Mouse (Mus musculus) testis, postnatal 10 days (tissue): ENCODE measurements around the gene Hoxd3.

Experiments used
- DNase-seq: peaks from one replicate; pipeline ENCODE4 v3.0.0; 2021; ENCODE audit warnings: low spot score

Gene Hoxd3

DNA sequence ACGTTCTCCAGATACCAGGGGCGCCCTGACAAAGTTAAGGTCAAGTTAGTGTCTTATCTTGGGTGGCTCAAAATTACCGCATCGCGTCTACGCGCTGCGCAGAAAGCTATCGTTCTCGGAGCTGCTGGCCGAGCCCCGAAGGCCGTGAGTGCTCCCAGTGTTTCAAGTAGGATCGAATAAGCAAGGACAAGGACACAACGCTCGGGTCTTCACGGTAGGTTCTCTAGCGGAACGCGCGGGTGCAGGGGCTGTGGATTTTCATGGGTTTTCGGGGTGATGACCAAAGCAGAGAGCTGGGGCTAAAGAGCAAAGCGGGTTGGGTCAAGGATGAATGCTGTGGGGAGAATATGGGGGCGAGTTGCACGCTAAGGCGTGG lies 32.1 kb upstream of the Hoxd3 start:
- DNase-seq = no peak

DNA sequence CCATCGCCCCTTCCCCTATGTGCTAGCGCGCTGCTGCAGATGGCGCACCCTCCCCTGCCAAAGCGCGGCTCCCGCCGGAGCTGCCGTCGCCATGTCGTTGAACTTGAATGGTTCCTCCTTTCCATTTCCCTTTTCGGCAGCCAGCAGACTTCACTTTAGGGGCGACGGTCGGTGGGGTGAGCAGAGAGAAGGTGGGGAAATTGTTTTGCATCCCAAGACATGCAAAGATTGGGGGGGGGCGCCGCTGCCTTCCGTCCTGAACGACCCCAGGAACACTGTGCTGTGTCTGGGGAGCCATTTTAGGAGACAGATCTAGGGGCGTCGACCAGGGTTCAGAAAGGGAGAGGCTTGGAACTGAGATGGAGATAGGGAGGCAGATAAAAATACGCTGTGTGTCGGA lies 31.7 kb upstream of the Hoxd3 start:
- no peak for DNase-seq

DNA sequence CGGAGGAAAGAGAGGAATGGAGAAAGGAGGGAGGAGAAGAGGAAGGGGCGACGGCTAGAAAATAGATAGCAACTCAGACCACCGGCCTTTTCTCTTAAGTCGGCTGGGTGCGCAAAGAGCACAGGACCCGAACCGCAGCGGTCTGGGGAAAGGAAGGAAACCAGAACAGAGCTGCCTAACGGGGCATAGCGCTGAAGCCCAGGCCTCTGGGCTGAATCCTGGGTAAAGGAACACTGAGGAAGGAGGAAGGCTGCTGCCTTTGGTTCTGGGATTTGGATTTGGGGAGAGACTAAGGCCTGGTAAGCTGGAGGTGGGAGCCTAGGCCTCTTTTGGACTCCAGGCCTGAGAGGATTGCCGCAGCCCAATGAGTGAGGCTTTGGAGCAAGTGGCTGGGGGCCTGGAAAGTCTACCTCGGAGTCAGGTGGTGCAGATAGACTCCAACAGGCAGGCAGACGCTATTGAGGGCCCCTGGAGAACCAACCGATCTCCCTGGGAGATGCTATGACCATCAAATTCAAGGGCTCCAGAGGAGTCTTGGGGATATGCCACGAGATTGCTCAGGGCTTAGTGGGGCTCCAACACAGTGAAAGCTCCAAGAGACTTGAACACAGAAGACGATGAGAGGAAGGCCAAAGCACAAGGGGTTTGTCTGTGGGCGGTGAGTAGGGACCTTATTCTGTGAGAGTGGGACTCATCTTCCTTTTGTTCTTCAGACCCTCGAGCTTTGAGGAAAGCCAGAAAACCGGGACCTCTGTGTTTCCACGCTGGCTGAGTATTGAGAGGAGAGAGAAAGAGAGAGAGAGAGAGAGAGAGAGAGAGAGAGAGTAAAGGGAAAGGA lies 30.9 kb upstream of the Hoxd3 start:
- no peak for DNase-seq

DNA sequence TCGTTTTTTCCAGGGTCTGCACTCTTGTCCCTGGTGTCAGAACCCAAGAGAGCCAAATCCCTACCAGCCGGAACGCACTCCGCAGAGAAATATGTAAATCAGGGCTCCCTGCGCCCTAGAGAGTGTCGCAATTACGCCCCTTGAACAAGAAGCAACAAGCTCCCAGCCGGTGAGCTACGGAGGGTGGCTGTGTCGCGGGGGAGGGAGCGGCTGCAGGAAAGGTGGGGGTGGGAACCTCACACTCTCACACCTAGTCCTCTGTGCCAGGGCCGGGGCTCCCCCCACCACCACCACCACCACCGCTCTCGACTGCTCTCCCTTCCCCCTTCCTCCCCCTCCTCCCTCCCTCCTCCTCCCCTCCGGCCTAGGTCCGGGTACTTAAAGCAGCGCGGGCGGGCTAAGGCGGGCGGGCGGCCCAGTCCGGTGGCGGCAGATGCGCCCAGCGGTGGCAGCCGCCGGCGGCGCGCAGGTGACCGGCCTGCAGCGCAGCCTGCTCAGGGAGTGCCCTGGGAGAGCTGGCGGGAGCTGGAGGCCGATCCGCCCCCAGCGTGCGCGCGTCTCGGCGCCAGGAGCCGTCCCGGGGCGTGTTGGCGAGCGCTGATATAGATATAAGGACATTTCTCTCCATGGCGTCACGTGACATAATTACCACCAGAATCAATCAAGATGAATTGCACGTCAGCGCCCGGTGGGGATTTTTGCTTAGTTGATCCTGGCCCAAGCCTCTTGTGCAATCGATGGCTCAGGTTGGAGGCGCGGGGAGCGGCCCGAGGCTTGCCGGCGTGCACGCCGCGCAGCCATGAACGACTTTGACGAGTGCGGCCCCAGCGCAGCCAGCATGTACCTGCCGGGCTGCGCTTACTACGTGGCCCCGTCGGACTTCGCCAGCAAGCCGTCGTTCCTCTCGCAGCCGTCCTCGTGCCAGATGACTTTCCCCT lies 29.9 kb upstream of the Hoxd3 start:
- DNase-seq = no peak

DNA sequence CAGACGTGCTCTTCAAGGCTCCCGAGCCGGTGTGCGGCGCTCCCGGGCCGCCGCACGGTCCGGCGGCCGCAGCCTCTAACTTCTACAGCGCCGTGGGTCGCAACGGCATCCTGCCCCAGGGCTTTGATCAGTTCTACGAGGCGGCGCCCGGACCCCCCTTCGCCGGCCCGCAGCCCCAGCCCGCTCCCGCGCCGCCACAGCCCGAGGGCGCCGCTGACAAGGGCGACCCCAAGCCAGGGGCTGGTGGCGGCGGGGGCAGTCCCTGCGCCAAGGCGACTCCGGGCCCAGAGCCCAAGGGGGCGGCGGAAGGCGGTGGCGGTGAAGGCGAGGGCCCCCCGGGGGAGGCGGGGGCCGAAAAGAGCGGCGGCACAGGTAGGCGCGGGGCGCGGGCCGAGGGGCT lies 28.9 kb upstream of the Hoxd3 start:
- DNase-seq = no peak

DNA sequence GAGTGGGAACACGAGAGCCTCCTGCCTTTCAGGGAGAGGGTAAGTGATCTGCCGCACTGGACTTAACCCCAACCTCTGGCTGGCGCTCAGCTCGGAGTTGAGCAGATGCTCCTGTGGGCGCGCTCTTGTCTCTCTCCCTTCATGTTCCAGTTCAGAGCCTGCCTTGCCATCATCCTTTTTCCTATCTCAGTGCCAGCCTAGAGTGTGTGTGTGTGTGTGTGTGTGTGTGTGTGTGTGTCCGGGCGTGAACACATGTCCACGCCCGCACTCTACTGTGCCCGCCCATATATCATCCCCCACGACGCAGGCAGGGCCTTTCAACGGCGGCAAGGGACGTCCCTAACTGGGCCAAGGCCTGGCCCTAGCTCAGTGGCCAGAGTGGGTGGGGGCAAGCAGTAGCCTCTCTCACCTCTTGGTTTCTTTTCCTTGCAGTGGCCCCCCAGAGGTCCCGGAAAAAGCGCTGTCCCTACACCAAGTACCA lies 28.2 kb upstream of the Hoxd3 start:
- no peak for DNase-seq

DNA sequence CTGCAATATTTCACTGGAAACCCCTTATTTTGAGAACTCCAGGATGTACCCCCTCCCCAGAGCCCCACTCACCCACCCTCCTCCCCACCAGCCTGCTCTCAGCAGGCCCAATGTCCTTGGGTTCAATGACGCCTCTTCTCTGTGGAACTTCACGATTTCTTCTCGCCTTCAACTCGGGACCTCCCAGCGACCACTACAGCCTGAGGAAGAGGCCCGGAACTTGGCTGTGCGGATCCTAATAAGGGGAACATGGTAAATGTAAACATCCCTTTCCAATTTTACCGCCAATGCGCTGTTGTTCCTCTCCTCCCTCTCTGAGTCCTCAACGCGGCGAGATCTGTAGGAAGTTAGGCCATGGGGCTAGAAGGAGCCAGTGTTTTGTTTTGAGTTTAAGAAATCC lies 27.6 kb upstream of the Hoxd3 start:
- no peak for DNase-seq

DNA sequence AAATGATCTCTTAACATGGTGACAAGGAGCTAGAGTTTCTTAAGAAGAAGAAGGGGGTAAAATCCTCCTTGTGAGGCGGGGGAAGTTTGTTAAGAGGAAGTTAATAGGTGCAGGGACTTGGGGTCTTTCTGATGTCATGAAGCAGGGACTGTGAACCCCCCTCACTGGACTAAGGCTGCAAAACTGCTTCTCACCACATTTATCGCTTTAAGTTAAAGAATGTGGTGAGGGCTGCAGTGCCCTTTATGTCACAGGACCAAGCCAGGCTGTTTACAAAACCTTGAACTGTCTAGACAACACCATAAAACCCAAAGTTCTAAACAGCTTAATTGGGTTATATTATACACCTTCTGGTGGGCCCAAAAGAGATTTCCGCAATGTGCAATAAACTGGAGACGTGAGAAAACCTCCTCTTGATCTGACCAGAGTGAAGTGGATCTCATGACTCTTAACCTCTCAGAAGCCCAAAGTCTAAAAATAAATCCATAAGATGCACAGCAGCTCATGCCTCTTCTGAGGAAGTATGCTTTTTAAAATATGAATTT lies 26.6 kb upstream of the Hoxd3 start:
- no peak for DNase-seq

DNA sequence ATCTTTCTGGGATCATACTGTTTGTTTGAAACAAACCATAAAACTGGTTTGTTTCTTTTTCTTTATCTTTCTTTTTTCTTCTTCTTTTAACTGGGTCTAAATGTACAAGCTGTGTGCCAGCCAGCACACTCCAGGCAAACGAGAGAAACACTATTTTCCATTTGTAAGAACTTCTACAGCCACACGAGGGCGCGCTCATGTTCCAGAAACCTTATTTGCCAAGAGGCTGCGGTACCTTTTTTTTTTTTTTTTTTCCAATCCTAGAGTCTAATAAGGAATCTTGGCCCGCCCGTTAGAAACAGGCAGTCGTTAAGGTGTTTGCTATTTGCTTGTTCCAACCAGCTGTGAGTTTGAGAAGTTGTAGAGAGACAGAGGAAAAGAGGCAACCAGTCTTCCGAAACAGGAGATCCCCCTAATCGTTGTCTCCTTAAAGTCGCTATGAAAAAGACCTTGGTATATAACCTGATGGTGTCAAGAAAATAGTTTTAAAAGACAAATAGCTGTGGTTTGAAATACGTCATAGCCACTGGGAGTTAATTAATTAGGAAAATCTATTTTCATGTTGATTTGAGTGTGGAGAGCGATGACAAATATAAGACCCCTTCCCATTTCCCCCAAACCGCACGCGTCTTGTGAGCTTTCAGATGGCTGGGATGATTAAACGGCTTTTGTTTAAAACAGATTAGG lies 25.3 kb upstream of the Hoxd3 start:
- DNase-seq = peak; percentile 83

DNA sequence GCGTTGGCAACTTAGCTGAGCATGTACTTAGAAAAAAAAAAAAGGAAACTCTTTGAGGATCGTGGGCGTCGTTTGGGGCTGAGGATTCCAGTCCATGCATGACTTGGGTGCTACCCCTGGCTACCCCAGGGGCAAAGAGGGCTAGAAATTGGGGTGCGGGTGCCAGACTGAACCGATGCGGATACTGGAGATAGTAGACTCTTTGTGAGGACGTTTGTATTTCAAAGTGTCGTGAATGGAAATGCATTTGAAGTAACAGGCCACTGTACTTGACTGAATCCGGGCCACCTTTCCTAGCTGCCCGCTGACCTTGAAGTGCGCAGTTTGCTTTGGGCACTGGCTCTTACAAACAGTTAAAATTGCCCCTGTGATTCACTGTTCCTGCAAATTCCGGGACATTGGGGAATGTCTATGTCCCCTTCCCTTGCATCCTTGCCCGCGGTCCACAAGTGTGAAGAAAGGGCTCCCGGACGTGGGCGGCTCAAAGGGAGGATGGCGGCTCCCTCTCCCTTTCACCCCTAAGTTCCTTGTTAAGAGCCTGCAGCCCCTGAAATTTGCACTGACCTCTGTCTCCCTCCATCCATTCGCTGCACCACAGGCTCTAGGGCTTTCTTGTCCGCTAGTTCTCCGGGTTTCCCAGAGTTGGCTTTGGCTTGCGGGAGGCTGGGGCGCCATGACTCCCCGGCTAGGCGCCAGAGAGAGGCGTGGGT lies 24.6 kb upstream of the Hoxd3 start:
- no peak for DNase-seq

DNA sequence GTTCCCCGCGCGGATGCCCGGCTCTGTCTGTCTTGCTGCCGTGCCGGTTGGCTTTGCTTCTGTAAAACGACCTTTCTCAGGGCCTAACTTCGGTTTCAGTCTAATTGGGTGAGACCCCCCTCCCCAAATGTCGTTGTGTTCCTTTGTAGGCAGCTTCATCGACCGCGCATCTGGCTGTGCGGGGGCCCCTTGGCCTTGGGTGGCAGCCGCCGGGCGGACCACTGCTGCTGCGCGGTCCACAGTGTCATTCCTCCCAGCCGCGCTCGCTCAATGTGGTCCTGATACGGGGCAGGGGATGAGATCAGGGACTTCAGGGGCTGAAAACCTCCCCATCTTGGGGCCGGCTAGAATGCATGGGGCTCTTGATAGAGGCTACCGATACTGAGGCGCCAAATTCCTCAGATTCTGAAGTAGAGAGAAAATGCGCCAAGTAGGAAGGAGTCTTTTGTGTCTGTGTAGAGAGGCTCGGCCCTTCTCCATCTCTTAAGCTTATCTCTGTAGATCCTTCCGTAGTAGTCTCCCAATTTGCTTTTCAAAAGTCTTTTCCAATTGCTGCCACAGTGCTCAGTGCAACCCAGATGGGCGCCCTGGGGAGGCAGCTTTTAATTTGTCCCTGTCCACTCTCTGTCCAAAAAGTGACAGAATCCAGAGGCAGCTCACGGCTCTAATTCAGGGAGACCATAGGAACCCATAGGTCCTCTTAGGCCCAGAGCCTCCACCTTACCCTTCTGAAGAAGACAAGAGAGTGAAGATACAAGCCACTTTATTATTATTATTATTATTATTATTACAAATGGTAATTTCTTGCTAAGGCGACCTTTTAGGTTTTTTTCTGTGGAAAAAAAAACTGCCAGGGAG lies 23.8 kb upstream of the Hoxd3 start:
- no peak for DNase-seq

DNA sequence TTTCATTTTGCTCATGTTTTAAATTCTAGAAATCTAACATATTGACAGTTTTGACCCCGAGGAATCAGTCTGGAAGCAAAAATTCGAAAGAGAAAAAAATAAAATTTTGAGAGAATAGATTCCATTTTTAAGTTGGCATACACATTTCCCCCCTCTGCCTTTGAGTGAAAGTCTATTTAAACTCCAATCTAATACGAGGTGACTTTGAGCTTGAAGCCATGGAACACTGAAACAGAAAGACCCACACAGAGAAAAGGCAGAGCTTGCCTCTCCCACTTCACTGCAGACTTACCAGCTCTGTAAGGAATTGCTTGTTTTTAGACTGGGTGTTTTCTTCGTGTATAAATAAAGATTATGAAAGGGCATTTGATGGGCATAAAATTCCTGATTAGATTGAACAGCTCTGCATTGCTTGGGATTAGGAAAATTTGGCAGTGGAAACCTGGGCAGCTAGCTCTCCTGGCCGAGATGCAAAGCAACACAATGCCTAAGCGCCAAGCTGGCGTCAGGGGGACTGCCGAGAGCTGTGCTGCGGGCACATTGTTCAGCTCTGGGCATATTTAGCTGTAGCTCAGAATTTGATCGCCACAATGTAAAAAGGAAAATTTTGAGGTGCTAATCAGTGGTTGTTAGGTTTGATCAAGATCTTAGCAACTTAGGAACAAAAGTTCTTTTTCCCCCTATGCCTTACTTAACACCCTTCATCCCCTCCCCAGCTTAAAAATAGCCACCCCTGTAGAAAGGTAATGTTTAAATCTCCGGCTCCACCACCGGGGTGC lies 22.7 kb upstream of the Hoxd3 start:
- no peak for DNase-seq

DNA sequence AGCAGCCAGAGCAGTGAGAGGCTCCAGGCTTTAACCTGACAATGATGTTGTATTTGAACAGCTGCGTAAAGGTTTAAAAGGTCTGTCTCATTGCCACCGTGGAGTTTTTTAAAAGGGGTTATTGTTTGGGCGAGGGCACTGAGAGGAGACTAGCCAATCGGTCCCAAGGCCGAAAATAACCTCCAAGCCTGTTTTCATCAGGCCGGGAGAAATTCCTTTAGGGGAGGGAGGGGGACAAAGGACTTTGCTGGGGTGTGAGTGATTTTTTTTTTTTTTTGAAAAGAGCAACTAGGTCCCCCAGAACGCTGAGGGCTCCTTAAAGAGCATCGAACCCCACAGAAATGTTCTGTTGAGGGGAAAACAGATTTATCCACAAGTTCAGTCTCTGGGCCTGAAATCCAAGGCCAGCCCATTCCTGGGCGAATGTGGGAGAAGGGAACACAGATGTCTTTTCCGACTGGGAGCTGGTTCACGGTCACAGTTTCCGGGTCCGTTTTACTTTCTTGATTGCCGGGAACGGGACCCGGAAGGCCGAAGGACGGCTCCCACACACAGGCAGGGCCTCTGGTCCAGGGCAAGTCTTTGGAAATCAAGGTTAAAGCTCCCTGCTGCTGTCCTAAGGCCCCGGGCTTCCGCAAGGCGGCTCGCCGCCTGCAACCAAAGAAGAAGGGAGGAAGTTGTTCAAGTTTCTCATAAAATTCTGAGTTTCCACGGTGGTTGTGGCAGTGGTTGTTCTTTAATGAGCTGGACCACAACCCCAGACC lies 22.0 kb upstream of the Hoxd3 start:
- no peak for DNase-seq

DNA sequence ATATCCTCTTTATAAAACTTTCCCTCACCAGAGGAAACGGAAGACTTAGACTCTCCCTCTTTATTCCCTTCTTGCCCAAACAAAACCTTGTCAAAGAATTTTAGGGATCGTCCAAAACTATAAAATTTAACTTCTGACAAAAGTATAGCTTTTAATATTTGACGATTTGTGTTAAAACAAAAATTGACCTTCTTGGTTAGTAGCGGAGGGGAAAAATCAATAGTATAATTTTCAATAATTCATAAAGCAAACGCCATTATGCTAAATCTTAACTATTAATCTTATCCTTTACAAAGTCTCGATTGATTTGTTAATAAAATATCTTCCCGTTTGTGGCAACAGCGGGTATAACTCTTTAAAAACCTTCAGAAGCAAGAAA lies 21.4 kb upstream of the Hoxd3 start:
- DNase-seq = no peak

DNA sequence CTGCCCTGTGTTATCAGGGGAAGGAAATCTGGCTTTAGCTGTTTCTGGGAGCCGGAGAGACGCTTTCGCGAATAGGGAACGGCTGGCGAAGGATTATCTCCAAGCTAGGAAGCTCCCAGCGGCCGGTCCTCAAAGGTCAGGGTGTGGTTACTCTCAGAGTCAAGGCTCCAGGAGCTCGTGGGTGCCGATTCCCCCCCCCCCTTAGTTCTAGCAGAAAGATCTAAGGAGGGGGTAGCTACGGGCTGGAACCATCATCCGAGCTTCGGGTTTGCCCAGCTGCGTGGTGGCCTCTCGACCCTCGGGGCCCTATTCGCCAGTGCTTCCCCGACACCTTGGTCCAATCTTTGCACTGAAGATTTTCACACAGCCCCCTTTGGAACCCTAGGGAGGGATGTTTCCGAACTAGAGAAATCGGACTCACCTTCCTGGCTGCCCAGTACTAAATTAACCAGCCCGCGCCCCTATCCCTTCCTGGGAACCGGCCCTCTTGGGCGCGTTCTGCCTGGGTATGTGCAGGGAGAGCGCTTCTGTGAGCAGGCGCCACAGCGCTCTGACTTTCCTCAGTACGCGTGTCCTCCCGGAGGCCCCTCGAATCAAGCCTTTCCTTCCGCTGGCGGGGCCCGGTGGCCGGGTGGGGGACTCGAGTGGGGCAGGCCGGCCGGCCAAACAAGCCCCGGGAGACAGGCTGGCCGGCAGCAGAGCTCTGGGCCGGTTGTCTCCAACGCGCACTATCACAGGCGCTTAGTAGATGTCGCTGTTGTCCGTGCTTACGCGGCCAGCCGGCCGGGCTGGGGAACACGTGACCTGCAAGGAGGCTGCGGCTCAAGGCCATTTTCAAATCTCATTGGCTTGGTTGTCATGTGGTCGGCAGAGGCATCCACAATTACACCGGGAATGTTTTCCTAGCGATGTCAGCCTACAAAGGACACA lies 20.4 kb upstream of the Hoxd3 start, which contains the start of gene Hoxd10:
Gene Hoxd10, plus strand, starts transcription at position 903 of the 930 bp plus-strand sequence.
- peak; percentile 81 for DNase-seq

DNA sequence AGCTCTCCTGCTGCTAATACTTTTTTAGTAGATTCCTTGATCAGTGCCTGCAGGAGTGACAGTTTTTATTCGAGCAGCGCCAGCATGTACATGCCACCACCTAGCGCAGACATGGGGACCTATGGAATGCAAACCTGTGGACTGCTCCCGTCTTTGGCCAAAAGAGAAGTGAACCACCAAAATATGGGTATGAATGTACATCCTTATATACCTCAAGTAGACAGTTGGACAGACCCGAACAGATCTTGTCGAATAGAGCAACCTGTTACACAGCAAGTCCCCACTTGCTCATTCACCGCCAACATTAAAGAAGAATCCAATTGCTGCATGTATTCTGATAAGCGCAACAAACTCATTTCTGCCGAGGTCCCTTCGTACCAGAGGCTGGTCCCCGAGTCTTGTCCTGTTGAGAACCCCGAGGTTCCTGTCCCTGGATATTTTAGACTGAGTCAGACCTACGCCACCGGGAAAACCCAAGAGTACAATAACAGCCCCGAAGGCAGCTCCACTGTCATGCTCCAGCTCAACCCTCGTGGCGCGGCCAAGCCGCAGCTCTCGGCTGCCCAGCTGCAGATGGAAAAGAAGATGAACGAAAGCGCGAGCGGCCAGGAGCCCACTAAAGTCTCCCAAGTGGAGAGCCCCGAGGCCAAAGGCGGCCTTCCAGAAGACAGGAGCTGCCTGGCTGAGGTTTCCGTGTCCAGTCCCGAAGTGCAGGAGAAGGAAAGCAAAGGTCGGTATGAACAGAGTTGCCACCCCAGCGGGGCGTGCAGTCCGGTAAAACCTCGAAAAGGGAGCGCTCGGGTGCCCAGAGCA lies 19.5 kb upstream of the Hoxd3 start:
- DNase-seq = no peak
